Mouse (Mus musculus): ENCODE measurements around the gene Gm17304. TPM values are rescaled to one million over a fixed set of nuclear protein-coding genes. Genes with fewer than 3 reads are reported as not detected.

Gm17304 gene
- polyA plus RNA-seq, 1 experiment from 2014 or later, result not detected

Other genes starting within 250 kb of the Gm17304 start
- 1.5 and 1.8 TPM in 2 replicates for gene Barhl2, start 150.9 kb upstream of the Gm17304 start, polyA plus RNA-seq (2015; fragmentation: Nextera tagmentation; extraction: Ambion mirVana)
- gene Zfp644, start 88.2 kb downstream of the Gm17304 start, polyA plus RNA-seq (2015; fragmentation: Nextera tagmentation; extraction: Ambion mirVana), result 58.3 and 63.2 TPM in 2 replicates

Data from neural tube, embryonic 15.5 days (tissue).